Mouse (Mus musculus): ENCODE results near the gene Pla1a. TPM values are rescaled to one million over a fixed set of nuclear protein-coding genes. Genes with fewer than 3 reads are reported as not detected.

Pla1a gene
- total RNA-seq, 2 experiments from 2014 or later: 0.61 to 1.1 TPM

DNA sequence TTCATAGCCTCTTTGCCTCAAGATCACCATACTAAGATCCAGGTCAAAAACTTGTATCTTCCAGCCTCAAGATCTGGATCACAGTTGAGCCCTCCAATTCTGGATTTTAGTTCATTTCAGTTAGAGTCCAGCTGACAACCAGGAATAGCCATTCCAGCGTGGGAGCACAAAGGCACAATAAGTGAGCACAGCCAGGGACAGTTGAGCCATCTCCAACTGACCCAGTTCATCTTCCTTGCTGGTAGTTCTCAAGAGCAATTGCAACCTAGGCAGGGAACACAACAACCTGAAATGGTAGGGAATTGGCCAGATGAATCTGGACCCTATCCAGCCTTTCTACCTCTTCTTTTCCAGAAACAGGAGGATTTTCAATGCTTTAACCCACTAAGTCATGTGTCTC lies 6.2 kb upstream of the Pla1a start:
- no peak for DNase-seq (ENCODE audit: low spot score in 2 of 2)

DNA sequence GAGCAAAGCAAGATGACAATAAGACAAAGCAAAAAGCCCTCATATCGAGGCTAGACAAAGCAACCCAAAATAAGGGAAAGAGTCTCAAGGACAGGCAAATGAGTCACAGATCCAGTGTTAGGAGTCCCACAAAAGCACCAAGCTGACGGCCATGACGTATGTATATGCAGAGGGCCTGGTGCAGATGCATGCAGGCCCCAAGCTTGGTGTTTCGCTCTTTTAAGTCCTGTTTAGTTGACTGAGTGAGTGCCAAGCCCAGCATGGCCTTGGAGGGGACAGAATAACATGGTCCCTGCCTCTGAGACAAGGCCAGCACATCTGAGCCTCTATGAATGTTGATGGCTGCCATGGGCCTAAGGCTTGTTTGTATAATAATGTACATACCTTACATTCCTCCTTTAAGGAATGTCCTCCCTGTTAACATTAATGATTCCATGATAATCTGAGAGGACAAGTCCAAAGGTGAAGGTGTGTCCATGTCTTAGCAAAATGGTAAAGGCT lies 1.4 kb upstream of the Pla1a start:
- no peak for DNase-seq (ENCODE audit: low spot score in 2 of 2)

DNA sequence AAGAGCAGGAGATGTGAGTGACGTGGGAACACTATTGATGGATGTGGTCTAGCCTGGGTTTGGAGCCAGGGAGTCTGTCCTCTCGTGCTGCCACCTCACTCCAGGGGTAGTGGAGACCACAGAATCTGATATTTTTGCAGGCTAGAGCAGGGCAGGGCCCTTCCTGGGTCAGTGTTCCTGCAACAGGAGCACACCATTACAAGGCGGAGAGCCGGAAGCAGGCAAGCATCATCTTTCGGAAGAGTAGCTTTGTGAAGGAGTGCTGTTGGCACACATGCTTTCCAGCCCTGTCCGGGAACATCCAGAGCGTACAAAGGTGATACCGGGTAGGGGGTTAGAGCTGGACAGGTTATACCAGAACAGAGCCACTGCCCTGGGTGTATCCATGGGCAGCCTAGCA lies 569 bp upstream of the Pla1a start:
- no peak for DNase-seq (ENCODE audit: low spot score in 2 of 2)

DNA sequence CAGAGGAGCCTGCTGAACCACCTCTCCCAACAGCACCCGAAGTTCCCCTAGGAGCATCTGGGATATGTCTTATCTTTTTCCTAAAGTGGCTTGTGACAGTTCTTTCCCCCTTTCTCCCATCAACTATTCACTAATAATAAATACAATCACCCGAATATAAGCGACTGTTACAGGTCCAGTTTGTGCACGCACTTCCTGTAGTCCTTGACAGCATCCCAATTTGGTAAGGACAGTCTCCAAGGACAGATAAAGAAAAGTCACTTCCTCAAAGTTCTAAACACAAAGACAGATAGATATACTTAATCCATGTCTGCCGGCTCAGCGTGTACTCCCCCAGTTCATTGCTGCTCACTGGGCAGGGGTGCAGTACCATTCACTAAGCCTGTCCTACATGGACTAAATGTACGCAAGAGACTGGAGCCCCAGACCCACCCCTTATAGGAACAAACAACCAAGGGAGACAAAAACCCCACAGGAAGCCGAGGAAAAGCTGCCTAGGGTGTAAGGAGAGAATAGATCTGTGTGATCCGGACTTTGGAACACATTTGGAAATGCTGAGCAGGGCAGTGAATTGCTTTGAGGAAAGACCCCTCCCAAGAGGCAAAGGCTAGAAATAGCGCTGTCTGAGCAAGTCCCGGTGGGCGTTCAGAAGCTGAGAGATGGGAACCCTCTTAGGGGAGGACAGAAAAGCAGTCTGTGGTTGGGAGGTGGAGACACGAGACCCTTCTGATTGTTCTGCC lies 1.3 kb downstream of the Pla1a start:
- DNase-seq (ENCODE audit: low spot score in 2 of 2): no peak

DNA sequence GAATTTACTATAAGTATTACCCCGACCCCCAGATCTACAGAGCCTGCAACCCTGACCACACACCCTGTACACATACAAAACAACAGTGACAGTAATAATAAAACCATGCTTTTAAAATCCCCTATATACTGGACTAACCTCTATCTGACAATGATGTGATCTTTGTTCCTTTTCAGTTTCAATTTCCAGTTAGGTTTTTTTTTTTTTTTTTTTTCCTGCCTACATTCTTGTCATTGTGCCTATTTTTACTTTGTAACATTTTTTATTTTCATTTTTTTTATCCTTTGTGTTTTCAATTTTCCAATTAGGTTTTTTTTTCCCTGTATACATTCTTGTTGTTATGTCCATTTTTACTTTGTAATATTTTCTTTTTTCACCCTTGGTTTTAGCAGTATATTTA lies 7.1 kb downstream of the Pla1a start:
- no peak for DNase-seq (ENCODE audit: low spot score in 2 of 2)

DNA sequence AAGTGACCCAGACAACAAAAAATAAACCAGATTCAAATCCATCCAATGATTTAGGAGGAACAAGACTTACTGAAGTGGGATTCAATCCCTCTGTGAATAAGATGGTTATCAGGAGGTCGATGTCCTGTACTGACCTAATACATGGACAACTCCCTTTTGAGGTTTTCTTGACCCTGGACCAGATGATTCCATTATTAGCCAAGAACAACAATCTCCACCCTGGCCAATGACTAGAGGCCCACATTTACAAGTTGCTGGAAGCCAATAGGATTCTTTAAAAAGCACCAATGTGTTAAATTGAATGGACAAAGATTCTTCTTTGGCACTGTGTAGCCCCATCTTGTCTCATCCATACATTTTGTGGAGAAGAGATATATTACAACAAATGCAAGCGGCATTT lies 7.6 kb downstream of the Pla1a start:
- DNase-seq (ENCODE audit: low spot score in 2 of 2): no peak

DNA sequence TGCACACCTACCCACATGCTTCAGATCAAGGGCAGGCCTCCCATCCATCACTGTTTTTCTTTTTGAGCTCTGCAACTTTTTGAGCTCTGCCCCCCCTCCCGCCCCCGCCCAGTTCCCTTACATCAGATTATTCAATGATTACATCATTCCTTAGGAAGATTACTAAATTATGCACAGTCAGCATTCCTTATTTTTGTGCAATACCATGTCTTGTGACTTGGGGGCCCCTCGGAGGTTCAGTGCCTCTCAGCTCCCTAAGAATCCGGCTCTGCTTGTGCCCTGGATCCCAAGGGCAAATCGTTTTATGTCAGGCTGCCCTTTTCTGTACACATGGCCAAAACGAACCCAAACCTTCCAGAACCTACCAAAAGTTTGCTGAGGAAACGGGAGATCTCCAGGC lies 18.0 kb downstream of the Pla1a start:
- no peak for DNase-seq (ENCODE audit: low spot score in 2 of 2)

DNA sequence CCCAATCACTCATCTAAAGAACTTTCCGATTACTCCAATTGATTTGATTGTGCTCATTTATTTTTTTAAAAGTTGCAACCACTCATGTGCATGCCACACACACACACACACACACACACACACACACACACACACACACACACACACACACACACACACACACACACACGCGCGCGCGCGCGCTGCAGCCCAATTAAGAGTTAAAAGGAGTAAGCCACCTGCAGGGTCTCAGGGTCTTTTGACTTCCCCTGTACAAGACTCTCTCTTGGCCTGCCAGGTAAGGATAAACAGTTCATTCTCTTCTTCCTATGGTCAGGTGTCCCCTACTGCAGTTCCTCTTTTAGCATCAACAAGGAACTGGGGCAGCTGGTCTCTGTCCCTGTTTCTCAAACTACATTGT lies 24.5 kb downstream of the Pla1a start:
- no peak for DNase-seq (ENCODE audit: low spot score in 2 of 2)

DNA sequence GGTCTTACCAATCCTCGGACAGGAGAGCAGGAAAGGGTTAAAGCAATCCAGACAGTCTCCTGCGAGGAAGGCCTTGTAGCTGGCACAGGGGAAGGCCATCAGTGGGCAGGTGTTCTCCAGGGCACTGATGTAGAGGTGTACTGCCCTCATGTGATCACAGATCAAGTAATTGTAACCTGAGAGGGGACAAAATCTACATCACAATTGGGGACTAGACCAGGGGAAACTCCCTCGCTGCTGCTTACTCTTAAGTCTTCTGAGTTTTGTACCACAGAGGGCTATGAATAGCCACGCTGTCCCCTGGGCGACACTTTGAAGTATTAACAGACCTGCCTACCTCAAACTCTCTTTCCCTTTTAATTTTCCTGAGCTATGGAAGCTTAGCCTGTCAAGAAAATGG lies 25.4 kb downstream of the Pla1a start:
- no peak for DNase-seq (ENCODE audit: low spot score in 2 of 2)

DNA sequence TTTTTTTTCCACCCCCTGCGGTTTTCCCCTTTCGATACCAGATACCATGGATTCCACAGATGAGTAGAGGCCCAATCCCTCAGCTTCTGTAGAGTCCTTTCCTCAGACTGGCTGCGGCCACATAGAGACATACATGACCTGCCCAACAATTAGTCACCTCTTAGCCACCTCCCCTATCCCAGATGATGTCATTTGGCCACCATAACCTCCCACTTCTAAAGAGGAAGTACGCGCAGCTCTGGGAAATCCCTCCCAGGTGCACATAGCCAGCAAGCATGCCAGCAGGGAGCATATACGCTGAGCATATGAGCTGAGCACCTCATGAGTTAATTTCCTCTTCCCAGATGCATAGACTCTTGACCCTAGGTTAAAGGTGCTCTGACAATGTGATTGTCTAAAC lies 26.2 kb downstream of the Pla1a start:
- no peak for DNase-seq (ENCODE audit: low spot score in 2 of 2)

DNA sequence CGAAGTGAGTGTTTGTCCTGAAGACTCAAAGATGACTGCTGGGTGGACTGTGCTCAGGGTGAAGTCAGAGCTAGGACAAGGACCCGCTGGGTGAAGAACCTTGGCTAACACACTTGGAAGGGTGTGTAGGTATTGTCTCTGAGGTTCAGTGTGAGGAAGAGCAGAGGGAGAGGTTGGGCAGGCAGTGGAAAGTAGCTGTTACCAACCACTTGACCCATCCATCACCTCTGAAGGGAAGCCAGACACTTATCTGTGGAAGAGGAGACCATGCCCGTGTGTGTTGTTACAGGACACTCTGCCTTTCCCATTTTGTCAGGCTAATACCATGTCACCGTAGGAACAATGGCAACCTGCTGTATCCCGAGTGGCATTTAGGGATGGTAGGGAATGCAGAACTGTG lies 26.7 kb downstream of the Pla1a start:
- DNase-seq (ENCODE audit: low spot score in 2 of 2): no peak

DNA sequence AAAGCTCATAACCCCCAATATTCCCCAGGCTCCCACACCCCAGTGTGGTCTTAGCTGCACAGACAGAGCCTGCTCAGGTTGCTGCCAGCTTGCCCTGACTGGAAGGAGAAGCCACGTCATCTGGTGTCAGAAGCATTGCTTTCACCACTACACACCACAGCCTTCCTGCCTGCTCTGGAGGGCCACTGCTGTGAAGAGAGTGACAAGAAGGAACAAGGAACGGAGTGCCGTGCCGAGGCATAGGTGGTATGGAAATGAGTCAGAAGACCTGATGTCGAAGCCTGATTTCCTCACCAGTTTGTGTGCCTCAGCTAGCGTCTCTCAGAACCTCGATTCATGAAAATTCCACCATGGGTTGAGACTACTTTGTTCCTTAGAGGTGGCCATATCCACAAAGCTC lies 29.3 kb downstream of the Pla1a start:
- no peak for DNase-seq (ENCODE audit: low spot score in 2 of 2)

DNA sequence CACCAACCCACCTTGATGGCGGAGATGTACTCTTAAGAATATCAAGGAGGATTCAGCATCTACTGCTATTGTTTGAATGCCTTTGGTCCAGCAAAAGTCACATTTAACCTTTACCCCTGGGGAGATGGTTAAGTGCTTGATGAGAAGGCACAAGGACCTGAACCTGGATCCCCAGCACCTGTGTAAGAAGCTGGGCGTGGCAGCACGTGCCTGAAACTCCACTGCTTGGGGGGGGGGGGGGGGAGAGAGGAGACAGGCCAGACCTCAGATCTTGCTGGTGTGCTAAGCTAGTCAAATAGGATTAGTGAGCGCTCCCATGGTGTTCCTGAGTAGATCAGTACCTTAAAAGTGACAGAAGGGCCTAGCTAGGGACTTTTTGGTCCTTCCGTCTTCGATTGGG lies 31.5 kb downstream of the Pla1a start:
- no peak for DNase-seq (ENCODE audit: low spot score in 2 of 2)

DNA sequence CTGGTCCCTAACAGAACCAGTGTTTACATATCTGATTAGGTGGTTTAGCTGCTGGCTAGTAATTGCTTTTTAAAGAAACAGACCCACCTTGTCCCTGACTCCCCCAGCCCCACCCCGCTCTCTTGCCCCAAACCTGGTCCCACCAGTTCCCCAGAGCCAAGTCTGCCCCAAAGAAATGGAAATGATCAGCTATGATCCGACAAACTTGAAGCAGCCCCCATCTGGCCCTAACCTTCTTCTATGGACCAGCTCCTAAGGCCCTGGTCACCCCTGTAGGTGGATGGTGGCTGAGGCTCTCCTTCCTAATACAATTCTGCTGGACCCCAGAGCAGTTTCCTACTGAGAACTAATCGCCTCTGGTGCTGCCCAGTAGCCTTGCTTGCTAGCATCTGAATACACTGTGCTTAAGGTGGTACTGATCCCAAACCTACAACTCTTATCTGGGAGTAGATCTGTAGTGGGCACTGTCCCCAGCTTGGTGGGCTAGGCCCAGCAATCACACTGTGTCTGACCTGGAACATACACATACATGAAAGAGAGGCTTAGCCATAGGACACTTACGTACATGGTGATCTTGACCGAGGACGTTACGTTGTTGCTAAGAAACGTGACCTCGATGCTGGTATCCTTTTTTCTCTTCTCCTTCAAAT lies 32.5 kb downstream of the Pla1a start:
- DNase-seq (ENCODE audit: low spot score in 2 of 2): no peak

DNA sequence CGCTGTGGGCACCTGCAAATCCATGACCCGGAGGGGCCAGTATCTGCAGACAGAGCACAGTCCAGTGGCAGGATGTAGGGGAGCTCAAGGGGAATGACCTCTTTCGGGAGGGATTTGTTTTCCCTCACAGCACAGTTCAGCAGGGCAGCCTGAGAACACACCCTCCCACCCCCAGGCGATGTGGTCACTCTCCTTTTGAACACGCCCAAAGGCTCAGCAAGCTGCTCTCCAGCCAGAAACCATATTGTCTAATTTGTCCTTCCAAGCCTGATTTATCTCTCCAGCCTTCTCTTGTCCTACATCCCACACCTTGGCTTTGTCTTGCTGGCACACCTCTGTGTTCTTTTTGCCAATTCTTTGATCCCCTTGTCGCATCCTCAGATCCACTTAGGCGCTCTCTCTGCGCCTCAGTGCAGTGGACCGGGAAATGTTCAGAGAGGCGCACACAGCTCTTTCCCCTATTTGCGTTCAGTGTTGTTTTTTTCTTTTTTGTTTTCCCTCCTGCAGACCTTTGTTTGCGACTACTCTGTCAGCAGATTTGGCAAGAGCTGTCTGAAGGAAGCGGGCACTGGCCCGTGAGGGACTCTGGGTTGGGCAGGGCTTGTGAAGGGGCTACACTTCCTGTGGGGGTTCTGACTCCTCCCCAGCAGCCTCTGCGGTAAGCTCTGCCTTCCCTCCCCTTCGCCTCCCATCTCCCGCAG lies 33.3 kb downstream of the Pla1a start:
- peak in 1 of 2 experiments; percentile 21 for DNase-seq (ENCODE audit: low spot score in 2 of 2)

DNA sequence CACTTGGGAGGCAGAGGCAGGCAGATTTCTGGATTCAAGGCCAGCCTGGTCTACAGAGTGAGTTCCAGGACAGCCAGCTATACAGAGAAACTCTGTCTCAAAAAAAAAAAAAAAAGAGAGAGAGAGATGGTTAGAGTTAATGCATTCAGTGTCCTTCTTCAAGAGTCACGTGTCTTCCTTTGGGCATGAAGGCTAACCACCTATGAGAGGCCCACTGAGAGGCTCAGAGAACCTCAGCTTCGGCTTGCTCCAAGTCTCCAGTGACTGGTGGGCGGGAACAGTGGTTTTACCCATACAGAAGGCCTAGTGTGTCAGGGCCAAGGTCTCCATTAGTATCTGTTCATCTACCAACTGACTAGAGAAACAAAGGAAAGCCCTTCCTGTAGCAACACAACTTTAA lies 33.9 kb downstream of the Pla1a start:
- DNase-seq (ENCODE audit: low spot score in 2 of 2): no peak

DNA sequence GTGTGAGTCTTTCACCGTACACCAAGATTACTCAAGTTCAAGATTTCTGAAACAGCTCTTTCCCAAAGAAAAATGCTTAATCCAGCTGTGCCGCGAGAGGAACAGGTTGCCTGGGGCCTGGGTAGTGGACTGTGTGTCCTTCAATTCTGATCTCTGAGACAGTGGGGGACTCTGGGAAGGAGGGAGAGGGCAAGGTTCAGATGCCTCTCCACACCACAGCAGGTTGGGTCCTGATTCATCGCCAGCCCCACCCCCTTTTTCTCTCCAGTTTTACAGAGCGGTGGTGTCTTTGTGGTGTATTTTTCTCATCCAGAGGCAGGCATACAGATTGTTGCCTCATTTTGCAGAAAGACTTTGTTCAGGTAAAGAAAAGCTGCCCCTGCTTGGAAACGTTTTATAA lies 34.7 kb downstream of the Pla1a start:
- no peak for DNase-seq (ENCODE audit: low spot score in 2 of 2)

DNA sequence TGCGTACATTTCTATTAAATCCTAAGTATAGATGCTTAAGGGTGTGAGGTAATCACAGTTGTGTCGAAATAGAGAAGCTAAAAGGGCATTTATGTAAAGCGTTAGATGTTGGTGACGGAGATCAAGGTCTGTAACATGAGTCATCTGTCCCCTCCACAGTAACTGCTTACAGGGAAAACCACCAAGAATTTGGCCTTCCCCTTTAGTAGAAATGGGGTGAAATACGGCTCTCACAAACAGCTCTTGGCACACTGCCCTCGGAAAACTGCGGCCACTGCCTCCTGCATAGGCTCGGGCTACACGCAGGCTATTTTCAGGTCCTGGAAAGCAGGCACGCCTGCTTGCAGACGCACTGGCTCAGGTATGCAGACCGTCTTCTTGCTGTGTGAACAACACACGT lies 36.8 kb downstream of the Pla1a start:
- DNase-seq (ENCODE audit: low spot score in 2 of 2): no peak

DNA sequence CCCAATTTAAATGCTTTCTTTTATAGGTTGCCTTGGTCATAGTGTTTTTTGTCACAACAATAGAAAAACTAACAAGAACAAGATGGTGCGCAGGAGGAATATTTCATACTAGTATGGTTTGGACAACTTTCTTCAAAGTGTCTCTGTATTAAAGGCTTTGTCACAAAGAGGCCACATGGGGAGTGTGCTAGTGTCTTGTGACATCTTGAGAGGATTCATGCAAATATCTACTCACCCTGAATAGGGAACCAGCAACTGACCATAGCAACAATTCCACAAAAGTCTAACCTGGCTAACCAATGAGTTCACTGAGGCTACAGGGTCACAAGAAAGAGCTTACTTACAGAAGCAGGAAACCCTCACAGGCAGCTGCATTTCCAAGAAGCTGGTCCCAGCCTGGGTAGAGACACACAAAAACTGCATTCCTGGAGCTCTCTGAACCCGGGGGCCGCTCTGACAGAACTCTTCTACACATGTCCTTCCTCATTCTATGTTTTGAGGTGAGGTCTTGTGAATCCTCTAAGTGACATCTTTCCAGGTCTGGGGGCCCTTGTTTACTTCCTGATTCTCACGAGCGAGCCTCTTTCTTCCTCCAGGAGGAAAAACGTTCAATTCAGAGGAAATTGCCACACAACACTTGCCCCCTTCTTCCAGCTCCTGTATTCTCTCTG lies 37.8 kb downstream of the Pla1a start:
- DNase-seq (ENCODE audit: low spot score in 2 of 2): no peak

DNA sequence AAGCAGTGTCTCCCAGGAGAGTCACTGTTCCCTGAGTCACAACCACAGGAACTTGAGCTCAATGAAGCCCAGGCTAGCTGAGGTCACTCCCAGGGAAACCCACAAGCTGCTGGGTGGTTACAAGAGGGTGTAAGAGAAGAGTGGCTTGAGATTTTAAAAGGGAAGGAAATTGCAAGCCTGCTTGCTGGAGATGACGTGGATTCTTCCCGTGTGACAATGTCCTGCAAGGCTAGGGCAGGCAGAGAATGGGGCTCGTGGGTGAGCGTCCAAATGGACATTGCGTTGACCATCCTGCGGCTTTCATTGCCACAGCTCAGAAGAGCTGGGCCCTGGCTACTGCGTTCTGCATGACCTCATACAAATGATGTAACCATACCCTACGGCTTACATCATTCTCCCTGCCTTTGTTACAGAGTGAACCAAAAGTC lies 38.7 kb downstream of the Pla1a start:
- no peak for DNase-seq (ENCODE audit: low spot score in 2 of 2)

DNA sequence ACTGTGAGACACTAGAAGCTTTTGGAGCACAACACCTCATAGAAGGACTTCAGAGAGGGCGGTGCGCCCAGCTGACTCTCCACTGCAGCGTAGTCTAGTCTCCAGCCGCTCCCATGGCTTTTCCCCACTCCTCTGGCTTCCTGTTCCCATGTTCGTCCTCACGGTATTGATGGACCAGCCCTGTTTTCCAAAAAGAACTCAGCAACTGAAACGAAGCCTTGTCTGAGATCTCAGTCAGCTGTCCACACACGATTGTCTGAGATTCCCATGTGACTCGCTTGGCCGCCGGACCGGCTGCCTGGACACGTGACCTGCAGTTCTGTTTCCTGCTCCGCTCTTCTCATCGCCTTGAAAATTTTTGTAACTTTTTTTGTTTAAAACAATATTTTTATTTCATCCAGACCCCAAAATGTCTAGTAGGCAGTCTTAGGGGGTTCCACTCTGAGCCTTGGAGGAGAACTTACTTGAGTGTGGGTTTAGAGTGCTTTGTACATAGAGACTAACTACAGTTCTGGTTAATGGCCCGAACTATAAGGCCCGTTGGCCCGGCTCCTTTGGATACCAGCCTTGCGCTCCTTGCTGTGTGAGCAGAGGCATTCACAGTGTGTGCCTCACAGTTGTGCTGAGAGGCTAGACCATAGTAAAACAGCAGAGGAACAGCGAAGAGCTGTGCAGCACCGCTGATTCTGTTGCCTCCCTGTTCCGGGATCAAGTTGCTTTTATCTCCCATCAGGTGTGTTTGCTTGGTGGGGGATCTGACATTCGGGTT lies 40.6 kb downstream of the Pla1a start:
- peak in 1 of 2 experiments; percentile 40 for DNase-seq (ENCODE audit: low spot score in 2 of 2)

Measured in layer of hippocampus, adult 18-20 months (tissue).